Mouse (Mus musculus) E14TG2a.4 (cell line): ENCODE results near the gene Ankrd63.

Experiments used
- CTCF ChIP-seq: conservative IDR thresholded peaks from 2 replicates; pipeline ENCODE4 v1.5.1; 2014; ENCODE audit warnings: low read length
- NANOG ChIP-seq: IDR thresholded peaks from 2 replicates; pipeline ENCODE4 v1.6.1; 2014; ENCODE audit warnings: borderline replicate concordance, low read length, mixed read lengths

DNA sequence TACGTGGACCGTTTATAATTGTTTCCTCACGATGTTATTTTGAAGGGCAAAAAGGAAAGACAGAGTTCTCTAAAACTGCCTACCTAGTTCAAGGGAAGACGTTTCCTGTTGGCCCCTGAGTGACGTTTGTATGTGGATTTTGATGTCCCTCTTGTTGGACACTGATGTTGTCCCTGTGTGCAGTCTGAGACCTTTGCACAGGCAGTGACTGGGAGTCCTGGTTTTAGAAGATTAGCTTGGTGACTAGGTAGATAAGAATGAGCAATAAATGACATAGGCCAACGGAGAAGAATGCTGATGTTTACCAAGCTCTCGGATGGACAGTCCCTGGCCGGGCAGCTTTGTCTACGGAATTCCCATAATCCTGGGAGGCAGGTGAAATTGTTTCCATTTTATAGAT, 41.9 kb downstream of the Ankrd63 start:
- TF ChIP-seq CTCF, result no peak
- no peak for TF ChIP-seq NANOG
